Comparison of ENCODE assay signal across 8 mouse cellular contexts in genomic region chr9:10324697-10325368, GRCm38 (mm10).
DNase-seq lines count a peak whose midpoint lies in the region; ATAC-seq and TF ChIP-seq lines count a peak whose summit lies in the region.

No protein-coding gene starts in this region.

- H3K9me3 ChIP-seq in liver, postnatal 0 days (ENCODE audit: low read length): no peaks in the 10 kb centered on the region

- no peak for TF ChIP-seq EP300 in liver, postnatal 0 days (IDR thresholded peaks at IDR 0.05; ENCODE audit: low read depth)

- ATAC-seq in cerebellum, adult (ENCODE audit: insufficient number of reproducible peaks, low FRiP score, low TSS enrichment): 0 out of 2 replicates have a peak, but pooled peaks have one; percentile 31
- ATAC-seq in liver, postnatal 0 days: no peak

- no peak overlapping the region for H3K4me3 ChIP-seq in left cerebral cortex, adult 2 months
- H3K4me3 ChIP-seq in liver, postnatal 0 days (ENCODE audit: low read depth, low read length): no peak overlapping the region

- H3K27me3 ChIP-seq in liver, postnatal 0 days (ENCODE audit: insufficient read depth, low read length): no peaks in the 10 kb centered on the region

- H3K4me1 ChIP-seq in liver, postnatal 0 days (ENCODE audit: insufficient read depth): no peaks in the 10 kb centered on the region

- TF ChIP-seq CTCF in left cerebral cortex, adult 2 months (IDR thresholded peaks at IDR 0.05): peak; percentile 60
- peak; percentile 66 for TF ChIP-seq CTCF in liver, postnatal 0 days (IDR thresholded peaks at IDR 0.05; ENCODE audit: low read depth)

- no peak overlapping the region for H3K27ac ChIP-seq in left cerebral cortex, adult 2 months
- no peak overlapping the region for H3K27ac ChIP-seq in liver, postnatal 0 days (ENCODE audit: low read depth)

- no peak overlapping the region for H3K9ac ChIP-seq in liver, postnatal 0 days (replicated peaks)

- 40% methylated on average over 7 of the region's 7 CpGs for WGBS in liver, postnatal 0 days (ENCODE audit: insufficient replicate concordance)

- no peak overlapping the region for H3K4me2 ChIP-seq in liver, postnatal 0 days (ENCODE audit: low read depth, low read length)

- DNase-seq in cerebellum, adult 9-11 months: no peak
- DNase-seq in left cerebral cortex, adult 2 months (ENCODE audit: extremely low spot score in 1 of 2, low spot score in 2 of 2): peak; percentile 22 to 66
- DNase-seq in left cerebral cortex, adult 11 months (ENCODE audit: low spot score): no peak
- DNase-seq in adrenal gland, postnatal 14 days: peak; percentile 59
- DNase-seq in forelimb bud, embryonic 11.5 days (ENCODE audit: low read depth, low spot score): peak; percentile 48
- peak; percentile 46 for DNase-seq in liver, postnatal 0 days
- no peak for DNase-seq in spleen, postnatal 36 days (ENCODE audit: low spot score in 2 of 2)

- intact Hi-C loops in left cerebral cortex, adult 2 months (cut with DNase I): loop anchor here (5.0 kb wide), 1 partner anchor 582 kb away; no protein-coding TSS in a partner anchor

- H3K36me3 ChIP-seq in liver, postnatal 0 days (replicated peaks; ENCODE audit: insufficient read depth, low read length): no peaks in the 10 kb centered on the region

Comparison
In these comparisons a context has a peak if more than half of its experiments do, and no peak if none do; other contexts are left out.
1. DNase-seq: peak in left cerebral cortex, adult 2 months (2 of 2), adrenal gland, postnatal 14 days (single experiment), forelimb bud, embryonic 11.5 days (single experiment) and liver, postnatal 0 days (single experiment); none in cerebellum, adult 9-11 months (single experiment), left cerebral cortex, adult 11 months (single experiment) and spleen, postnatal 36 days (0 of 2).